Mouse (Mus musculus) cortical plate, adult 2 months (tissue): ENCODE results near the gene Trim50. TPM values are rescaled to one million over a fixed set of nuclear protein-coding genes. Genes with fewer than 3 reads are reported as not detected.
A peak's percentile ranks its signal among the peaks of the same experiment; 100 is the strongest.

Source experiments
- H3K27ac ChIP-seq: fragments of 200-500 bp; 2 replicates; pipeline ENCODE4 v1.5.1; 2012; ENCODE audit warnings: low read length, control low read depth, inconsistent platforms; ENCODE audit not compliant: insufficient read depth
- H3K4me1 ChIP-seq: fragments of 200-500 bp; 2 replicates; pipeline ENCODE4 v1.6.1; 2011; ENCODE audit warnings: low read length; ENCODE audit not compliant: control insufficient read depth, insufficient read depth
- H3K4me3 ChIP-seq: fragments of 200-500 bp; 2 replicates; pipeline ENCODE4 v1.5.1; 2011; ENCODE audit warnings: mild to moderate bottlenecking, low read length, control low read depth; ENCODE audit not compliant: insufficient read depth
- CTCF ChIP-seq: fragments of 200-500 bp; IDR thresholded peaks from 2 replicates; pipeline ENCODE4 v1.5.1; 2011; ENCODE audit warnings: mild to moderate bottlenecking, control low read depth, low read length; ENCODE audit not compliant: insufficient read depth; ENCODE audit errors: extremely low read depth
- POLR2A ChIP-seq: fragments of 200-500 bp; IDR thresholded peaks from 2 replicates; pipeline ENCODE4 v1.6.1; 2011; ENCODE audit warnings: mild to moderate bottlenecking, low read length, control low read depth; ENCODE audit not compliant: insufficient read depth; ENCODE audit errors: extremely low read depth
- polyA plus RNA-seq: library from polyadenylated mRNA; depleted of rRNA; stranded (reverse); fragments of >200 nt; gene quantifications from 2 replicates; pipeline ENCODE4 v1.2.3, GENCODE M21; 2012; rRNA removed

The Trim50 gene
- polyA plus RNA-seq, 1 experiment: not detected

DNA sequence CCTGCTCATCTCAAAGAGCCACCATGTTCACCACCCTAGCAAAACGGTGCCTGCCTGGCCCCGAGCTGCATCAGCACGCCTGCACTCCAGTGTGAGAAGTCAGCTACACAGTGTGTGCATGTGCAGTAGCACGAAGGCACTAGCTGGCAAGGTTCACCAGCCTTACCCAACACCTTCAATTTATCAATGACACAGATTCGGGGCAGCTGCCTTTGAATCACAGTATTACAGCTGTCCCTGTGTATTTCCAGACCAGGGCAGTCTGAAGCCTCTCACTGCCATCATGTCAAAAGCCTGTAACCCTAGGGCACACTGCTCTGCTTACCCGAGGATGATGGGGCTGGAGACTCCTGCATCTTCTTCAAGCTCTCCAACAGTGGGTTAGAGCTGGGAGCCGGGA is 29.7 kb downstream of the Trim50 start:
- Histone ChIP-seq H3K4me3 (no peak overlapping the region), H3K27ac (no peak overlapping the region), H3K4me1 (no peaks in the 10 kb centered on the region)
- TF ChIP-seq CTCF: no peak
- no peak for TF ChIP-seq POLR2A

DNA sequence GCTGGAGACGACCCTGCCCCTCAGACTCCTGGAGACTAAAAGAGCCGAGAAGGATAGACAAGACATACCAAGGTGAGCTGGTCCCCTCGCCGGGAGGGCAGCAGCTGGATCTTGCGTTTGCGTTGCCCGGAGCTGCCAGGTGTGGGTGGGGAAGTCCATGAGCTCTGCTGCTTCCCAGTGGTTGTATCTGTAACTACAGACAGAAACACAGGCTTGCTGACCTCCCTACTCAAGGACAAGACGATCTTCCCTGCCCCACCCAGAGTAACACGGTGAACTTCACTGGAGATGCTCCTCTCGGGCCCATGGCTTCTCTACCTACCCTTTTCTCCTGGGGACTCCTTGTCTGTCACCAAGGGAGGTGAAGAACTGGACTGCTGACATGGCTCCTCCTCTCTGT is 30.7 kb downstream of the Trim50 start:
- TF ChIP-seq CTCF: no peak
- TF ChIP-seq POLR2A: no peak
- no peak overlapping the region for H3K4me3 ChIP-seq
- H3K4me1 ChIP-seq: no peaks in the 10 kb centered on the region
- no peak overlapping the region for H3K27ac ChIP-seq

DNA sequence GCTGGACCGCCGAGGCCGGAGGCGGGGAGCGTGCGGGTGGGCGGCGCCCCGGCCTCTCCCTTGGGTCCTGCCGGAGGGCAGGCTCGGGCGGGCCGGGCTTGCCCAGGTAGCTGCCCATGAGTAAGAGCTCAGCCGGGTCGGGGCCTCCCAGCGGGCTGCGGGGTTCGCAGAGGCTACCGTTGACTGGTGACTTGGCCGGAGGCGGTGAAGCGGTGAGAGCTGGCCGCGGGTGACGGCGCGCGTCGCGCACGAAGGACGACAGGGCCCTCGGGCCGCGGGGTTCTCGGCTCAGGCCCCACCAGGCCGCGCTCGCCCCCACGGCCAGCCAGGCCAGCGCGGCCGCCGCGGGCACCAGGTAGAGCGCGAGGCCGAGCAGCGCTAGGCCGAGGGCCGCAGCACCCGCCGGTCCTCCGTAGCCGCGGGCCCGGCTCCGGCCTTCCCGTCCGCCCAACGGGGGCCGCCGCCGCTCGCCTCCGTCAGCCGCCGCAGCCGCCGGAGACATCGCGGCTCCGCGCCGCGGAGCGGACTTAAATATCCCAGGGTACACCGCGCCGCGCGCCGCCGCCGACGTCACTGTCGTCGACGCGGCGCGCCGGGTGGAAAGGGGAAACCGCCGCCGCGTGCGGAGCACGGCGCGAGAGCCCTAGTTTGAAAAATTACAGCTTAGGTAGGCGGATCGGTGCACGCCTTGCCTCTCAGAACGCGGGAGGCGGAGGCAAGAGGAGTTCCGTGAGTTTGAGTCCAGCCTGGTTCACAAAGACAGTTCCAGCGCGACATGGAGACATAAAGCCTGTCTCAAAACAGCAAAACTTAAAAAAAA is 41.1 kb downstream of the Trim50 start, which contains the start of gene Pom121:
Gene Pom121 (minus strand): TSS at position 543 of the 820 bp plus-strand sequence.
- Histone ChIP-seq H3K4me1 (no peaks in the 10 kb centered on the region; the same call in 1 of the 2 replicates), H3K27ac (peak within 1 kb of the TSS; percentile 73; the same call in 1 of the 2 replicates), H3K4me3 (peak within 1 kb of the TSS; percentile 51)
- peak; percentile 22; the same call in 1 of the 2 replicates for TF ChIP-seq POLR2A
- no peak for TF ChIP-seq CTCF

DNA sequence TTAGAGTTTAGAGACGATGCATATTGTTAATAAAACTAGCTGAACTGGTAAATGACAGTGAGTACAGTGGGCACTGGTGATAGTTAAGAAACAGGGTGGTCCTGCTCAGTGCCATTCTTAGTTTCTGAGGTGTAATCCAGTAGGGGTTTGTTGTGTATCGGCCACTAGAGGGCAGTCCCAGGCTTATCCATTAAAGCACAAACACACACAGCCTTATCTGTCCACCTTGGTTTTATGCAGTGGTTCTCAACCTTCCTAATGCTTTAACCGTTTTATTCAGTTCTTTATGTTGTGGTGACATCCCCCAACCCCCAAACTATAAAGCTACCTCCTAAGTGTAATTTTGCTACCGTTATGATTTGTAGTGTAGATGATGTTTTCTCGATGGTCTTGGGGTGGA is 42.7 kb downstream of the Trim50 start:
- Histone ChIP-seq H3K4me1 (no peaks in the 10 kb centered on the region; the same call in 1 of the 2 replicates), H3K4me3 (no peak overlapping the region), H3K27ac (no peak overlapping the region)
- TF ChIP-seq POLR2A: no peak
- peak; percentile 58 for TF ChIP-seq CTCF

DNA sequence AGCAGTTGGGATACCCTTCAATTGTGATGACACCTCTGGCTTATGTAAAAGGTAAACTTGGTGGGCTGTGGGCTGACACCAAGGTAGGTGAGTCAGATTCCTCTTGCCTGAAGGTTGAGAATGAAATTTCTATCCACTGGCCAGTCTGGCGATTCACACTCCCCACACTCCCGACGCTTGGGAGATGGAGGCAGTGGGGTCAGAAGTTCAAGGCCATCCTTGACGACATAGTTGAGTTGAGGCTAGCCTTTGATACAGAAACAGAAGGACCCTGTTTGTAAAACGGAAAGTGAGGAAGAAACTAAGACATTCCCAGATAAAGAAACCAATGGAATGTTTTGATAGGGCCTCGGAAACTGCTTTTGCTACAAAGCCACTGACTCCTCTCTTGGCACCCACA is 46.3 kb downstream of the Trim50 start:
- H3K4me1 ChIP-seq: no peaks in the 10 kb centered on the region
- H3K4me3 ChIP-seq: no peak overlapping the region
- H3K27ac ChIP-seq: no peak overlapping the region
- TF ChIP-seq CTCF: no peak
- TF ChIP-seq POLR2A: no peak

DNA sequence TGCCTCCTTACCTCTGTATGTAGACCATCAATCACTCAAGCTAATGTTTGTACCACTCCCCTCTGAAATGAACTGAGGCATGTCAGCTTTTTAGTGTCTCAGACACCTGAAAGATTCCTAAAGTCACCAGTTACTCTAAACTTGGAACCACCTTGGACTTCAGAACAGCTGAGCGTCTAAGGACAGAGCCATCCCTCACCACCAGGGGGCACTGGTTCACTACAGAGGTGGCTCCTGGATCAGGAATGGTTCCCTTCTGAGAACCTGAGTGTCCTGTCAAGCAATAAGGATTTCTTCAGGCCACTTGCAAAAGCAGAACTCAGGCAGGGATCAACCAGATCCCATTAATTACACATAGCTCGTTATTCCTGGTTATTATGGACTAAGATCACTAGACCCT is 47.1 kb downstream of the Trim50 start:
- no peaks in the 10 kb centered on the region for H3K4me1 ChIP-seq
- no peak overlapping the region for H3K4me3 ChIP-seq
- no peak for TF ChIP-seq POLR2A
- peak; percentile 93 for TF ChIP-seq CTCF
- H3K27ac ChIP-seq: no peak overlapping the region

DNA sequence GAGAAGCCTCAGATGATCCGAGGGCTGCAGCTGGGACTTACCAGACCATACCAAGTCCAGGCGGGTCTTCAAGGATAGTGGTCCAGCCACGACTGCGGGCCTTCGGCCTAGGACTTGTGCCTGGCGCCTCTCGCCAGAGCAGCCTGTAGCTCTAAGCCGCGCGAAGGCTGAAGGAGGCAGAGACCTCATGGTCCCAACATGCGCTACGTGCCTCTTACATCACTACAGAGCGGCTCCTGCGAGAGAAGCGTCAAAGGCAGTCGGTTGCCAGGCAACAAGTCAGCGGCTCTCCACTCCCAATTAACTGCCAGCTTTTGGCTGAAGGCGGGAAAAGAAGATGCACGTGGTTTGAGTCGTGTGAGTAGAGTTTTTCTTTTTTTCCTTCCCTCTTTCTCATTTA is 51.5 kb downstream of the Trim50 start:
- TF ChIP-seq POLR2A (peak; percentile 41; the same call in 1 of the 2 replicates), CTCF (no peak)
- Histone ChIP-seq H3K27ac (no peak overlapping the region), H3K4me3 (no peak overlapping the region)

DNA sequence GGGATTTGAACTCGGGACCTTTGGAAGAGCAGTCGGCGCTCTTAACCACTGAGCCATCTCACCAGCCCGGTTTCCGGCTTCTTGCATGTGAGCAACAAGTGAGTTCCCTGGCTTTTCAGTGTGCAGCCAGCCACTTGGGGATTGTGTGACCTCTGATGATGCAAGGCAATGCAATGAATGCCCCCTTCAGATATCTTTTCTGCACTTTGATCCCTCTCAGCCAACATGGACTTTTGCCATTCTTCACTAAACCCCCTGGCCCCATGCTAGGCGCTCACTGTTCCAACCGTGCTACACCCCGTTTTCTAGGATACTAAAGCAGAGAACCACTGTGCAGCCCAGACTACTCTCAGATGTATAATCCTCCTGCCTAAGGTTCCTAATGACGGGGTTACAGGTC is 52.3 kb downstream of the Trim50 start:
- Histone ChIP-seq H3K27ac (no peak overlapping the region), H3K4me3 (no peak overlapping the region), H3K4me1 (no peaks in the 10 kb centered on the region)
- no peak for TF ChIP-seq CTCF
- no peak for TF ChIP-seq POLR2A

More for the DNA sequence above, 51.5 kb downstream of the Trim50 start:
- no peaks in the 10 kb centered on the region for H3K4me1 ChIP-seq

DNA sequence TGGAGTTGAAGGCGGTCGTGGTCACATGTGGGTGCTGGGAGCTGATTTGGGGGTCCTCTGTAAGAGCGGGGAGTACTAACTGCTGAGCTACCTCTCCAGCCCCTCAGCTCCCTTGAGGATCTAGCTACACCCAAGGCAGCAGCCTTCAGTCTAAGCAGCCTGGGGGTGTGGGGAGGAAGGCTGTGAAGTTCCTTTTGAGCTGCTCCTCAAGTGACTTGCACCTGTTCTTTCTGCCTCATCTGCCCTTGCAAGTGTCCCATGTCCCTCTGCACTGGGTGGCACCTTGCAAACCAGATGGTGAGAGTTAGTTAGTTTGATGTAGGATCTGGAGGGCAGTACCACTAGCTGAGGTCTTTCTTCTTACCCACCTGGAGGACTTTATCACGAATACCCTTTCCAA is 55.0 kb downstream of the Trim50 start:
- no peak overlapping the region for H3K4me3 ChIP-seq
- TF ChIP-seq POLR2A (no peak), CTCF (no peak)
- no peaks in the 10 kb centered on the region for H3K4me1 ChIP-seq
- H3K27ac ChIP-seq: no peak overlapping the region

DNA sequence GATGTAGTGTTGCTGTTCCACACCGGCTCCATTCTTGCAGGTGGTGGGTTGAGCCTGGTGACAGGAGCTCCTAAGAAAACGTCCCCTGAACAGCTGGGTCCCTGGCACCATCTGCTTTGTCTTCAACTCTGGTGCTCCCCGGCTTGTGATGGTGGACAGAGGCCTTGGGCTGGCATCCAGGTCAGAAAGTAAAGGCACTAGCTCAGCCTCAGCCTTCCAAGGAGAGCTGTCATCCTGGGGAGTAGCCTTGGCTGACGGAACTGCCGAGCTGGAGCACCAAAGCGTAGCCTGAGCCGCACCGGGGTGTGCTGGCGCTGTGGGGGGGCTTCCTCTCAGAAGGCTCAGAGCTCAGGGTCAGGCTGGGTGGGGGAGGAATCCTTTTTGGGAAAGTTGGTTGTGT is 57.2 kb downstream of the Trim50 start:
- TF ChIP-seq CTCF (no peak), POLR2A (no peak)
- Histone ChIP-seq H3K4me1 (no peaks in the 10 kb centered on the region), H3K27ac (no peak overlapping the region), H3K4me3 (no peak overlapping the region)

Other genes starting within 250 kb of the Trim50 start
- gene Tbl2, start 203.6 kb upstream of the Trim50 start, polyA plus RNA-seq: 11.7 and 11.9 TPM in 2 replicates
- 43.7 and 45.3 TPM in 2 replicates for gene Bcl7b, start 185.0 kb upstream of the Trim50 start, polyA plus RNA-seq
- 58.4 and 61.7 TPM in 2 replicates for gene Baz1b, start 166.0 kb upstream of the Trim50 start, polyA plus RNA-seq
- 5.5 and 6.0 TPM in 2 replicates for gene Fzd9, start 102.1 kb upstream of the Trim50 start, polyA plus RNA-seq
- gene Fkbp6, start 3.3 kb upstream of the Trim50 start, polyA plus RNA-seq: 0.11 and 0.13 TPM in 2 replicates
- 33.6 and 34.4 TPM in 2 replicates for gene Nsun5, start 16.7 kb downstream of the Trim50 start, polyA plus RNA-seq
- gene Pom121, start 41.3 kb downstream of the Trim50 start, polyA plus RNA-seq: 26.6 and 26.9 TPM in 2 replicates
- gene Hip1, start 191.8 kb downstream of the Trim50 start, polyA plus RNA-seq: 29.1 and 30.0 TPM in 2 replicates
- not detected in 2 replicates for gene Ccl26, start 210.3 kb downstream of the Trim50 start, polyA plus RNA-seq
- gene Ccl24, start 219.8 kb downstream of the Trim50 start, polyA plus RNA-seq: 0.54 and 1.1 TPM in 2 replicates